Mouse (Mus musculus): Measurements from ENCODE around the gene Cd22. TPM values are rescaled to one million over a fixed set of nuclear protein-coding genes. Genes with fewer than 3 reads are reported as not detected.
"Not testable (repeated sequence)": the region's sequence is repeated elsewhere in the genome, so short reads cannot be mapped to it uniquely, and the experiment has no call there.

Cd22 gene
- polyA plus RNA-seq (2014; fragmentation: Nextera tagmentation; extraction: Ambion mirVana): not detected in 2 replicates

DNA sequence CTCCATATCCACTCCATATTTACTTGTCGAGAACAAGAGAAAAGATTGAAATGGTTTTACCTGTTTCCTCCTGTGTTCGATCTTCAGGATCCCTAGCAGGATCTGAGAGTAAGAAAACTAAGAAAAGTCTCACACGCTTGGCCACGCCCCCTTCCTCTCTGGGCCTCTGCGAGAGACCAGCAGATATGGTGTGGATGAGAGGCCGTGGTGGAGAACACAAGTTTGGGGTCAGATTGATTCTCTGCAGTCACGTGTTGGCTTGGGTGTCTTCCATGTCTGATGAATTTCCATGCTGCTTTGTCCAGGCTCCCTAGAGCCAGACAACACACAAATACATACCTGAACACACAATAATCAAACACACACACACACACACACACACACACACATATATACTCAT is at the start of gene Cd22:
TSS of gene Cd22 (minus strand) at position 167 of the 400 bp plus-strand sequence.
- no peak within 1 kb of the TSS for H3K27ac ChIP-seq (ENCODE audit: low read depth, low read length)
- no peaks in the 10 kb centered on the region for H3K9me3 ChIP-seq (ENCODE audit: control insufficient read depth, low read length)
- no peak within 1 kb of the TSS for H3K9ac ChIP-seq (ENCODE audit: low read depth, low read length)
- ATAC-seq (ENCODE audit: low FRiP score) (no peak), DNase-seq (ENCODE audit: low spot score) (no peak)
- no peaks in the 10 kb centered on the region for H3K36me3 ChIP-seq (ENCODE audit: control insufficient read depth, insufficient read depth, low read length)
- no peak within 1 kb of the TSS for H3K4me2 ChIP-seq (replicated peaks; ENCODE audit: low read depth, low read length)
- H3K4me1 ChIP-seq (replicated peaks; ENCODE audit: control insufficient read depth, insufficient read depth, low read length): no peaks in the 10 kb centered on the region
- 74% methylated on average over 7 of the region's 7 CpGs for WGBS
- no peaks in the 10 kb centered on the region for H3K27me3 ChIP-seq (ENCODE audit: control insufficient read depth, insufficient read depth, low read length)
- no peak within 1 kb of the TSS for H3K4me3 ChIP-seq (ENCODE audit: low read depth, low read length)

DNA sequence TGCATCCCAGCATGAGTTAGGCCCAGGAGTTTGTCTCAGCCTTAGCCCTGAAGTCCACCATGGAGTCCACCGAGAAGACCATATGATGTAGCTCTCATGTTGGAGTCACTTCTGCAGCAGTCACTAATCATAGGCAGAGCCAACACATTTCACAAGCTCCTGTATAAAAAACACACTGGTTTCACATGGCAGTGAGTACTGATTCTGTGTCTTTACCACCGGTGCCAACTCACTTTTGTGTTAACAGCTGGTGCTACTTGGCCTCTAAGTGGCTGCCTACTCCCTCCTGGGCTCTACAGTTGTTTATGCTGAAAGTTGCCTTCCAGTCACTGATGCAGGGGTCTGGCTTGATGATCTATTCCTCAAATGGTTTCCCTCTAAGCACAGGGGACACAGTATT is 44.4 kb upstream of the Cd22 start, which contains the start of gene Hamp2:
TSS of gene Hamp2 (minus strand) at position 101 of the 400 bp plus-strand sequence.
- not testable (repeated sequence) for H3K36me3 ChIP-seq (ENCODE audit: control insufficient read depth, insufficient read depth, low read length); H3K9me3 ChIP-seq (ENCODE audit: control insufficient read depth, low read length); DNase-seq (ENCODE audit: low spot score); H3K27me3 ChIP-seq (ENCODE audit: control insufficient read depth, insufficient read depth, low read length); H3K4me2 ChIP-seq (replicated peaks; ENCODE audit: low read depth, low read length); H3K9ac ChIP-seq (ENCODE audit: low read depth, low read length); H3K27ac ChIP-seq (ENCODE audit: low read depth, low read length); ATAC-seq (ENCODE audit: low FRiP score); H3K4me3 ChIP-seq (ENCODE audit: low read depth, low read length); H3K4me1 ChIP-seq (replicated peaks; ENCODE audit: control insufficient read depth, insufficient read depth, low read length)
- WGBS: 71% methylated on average over 2 of the region's 2 CpGs

DNA sequence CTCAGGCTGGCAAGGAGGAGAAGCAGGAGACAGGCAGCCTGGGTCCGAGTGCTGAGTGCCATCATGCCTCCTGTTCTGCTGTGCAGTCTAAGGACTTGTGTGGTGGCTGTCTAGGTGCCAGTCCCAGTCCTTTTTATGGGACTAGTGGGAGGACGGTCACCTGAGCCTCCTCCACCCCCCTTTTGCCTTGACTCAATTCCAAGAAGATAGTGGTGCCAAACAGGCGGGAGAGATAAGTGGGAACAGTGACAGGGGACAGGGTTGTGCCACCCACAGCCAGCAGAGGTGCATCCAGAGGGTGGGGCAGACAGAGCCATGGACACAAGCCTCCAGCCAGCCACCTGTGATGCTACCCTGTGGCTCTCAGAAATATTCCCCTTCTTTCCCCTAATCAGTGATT is 43.9 kb upstream of the Cd22 start:
- Histone ChIP-seq H3K4me3 (ENCODE audit: low read depth, low read length) (no peak overlapping the region), H3K36me3 (ENCODE audit: control insufficient read depth, insufficient read depth, low read length) (no peaks in the 10 kb centered on the region), H3K4me2 (replicated peaks; ENCODE audit: low read depth, low read length) (no peak overlapping the region), H3K4me1 (replicated peaks; ENCODE audit: control insufficient read depth, insufficient read depth, low read length) (no peaks in the 10 kb centered on the region), H3K27ac (ENCODE audit: low read depth, low read length) (no peak overlapping the region), H3K9me3 (ENCODE audit: control insufficient read depth, low read length) (no peaks in the 10 kb centered on the region), H3K27me3 (ENCODE audit: control insufficient read depth, insufficient read depth, low read length) (no peaks in the 10 kb centered on the region), H3K9ac (ENCODE audit: low read depth, low read length) (no peak overlapping the region)
- ATAC-seq (ENCODE audit: low FRiP score): no peak
- WGBS: 74% methylated on average over 3 of the region's 3 CpGs
- DNase-seq (ENCODE audit: low spot score): no peak

DNA sequence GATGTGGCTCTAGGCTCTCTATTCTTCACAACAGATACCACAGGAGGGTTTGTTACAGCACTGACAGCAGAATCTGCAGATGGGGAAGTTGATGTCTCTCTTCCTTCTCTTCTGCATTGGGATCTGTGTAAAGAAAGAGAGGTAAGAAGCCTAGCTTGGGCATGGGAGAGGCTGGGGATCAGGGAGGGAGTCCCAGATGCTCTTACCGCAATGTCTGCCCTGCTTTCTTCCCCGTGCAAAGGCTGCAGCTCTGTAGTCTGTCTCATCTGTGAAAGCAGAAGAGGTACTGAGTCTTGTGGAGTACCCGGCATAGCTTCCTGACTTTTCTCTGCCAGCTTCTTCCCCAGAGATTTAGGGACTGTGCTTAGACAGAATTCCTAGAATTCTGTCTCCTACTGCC is 42.3 kb upstream of the Cd22 start:
- not testable (repeated sequence) for H3K27me3 ChIP-seq (ENCODE audit: control insufficient read depth, insufficient read depth, low read length); H3K9ac ChIP-seq (ENCODE audit: low read depth, low read length); H3K4me3 ChIP-seq (ENCODE audit: low read depth, low read length); H3K27ac ChIP-seq (ENCODE audit: low read depth, low read length); H3K9me3 ChIP-seq (ENCODE audit: control insufficient read depth, low read length); DNase-seq (ENCODE audit: low spot score); H3K4me2 ChIP-seq (replicated peaks; ENCODE audit: low read depth, low read length); H3K36me3 ChIP-seq (ENCODE audit: control insufficient read depth, insufficient read depth, low read length); H3K4me1 ChIP-seq (replicated peaks; ENCODE audit: control insufficient read depth, insufficient read depth, low read length); ATAC-seq (ENCODE audit: low FRiP score)
- 40% methylated on average over 3 of the region's 3 CpGs for WGBS

DNA sequence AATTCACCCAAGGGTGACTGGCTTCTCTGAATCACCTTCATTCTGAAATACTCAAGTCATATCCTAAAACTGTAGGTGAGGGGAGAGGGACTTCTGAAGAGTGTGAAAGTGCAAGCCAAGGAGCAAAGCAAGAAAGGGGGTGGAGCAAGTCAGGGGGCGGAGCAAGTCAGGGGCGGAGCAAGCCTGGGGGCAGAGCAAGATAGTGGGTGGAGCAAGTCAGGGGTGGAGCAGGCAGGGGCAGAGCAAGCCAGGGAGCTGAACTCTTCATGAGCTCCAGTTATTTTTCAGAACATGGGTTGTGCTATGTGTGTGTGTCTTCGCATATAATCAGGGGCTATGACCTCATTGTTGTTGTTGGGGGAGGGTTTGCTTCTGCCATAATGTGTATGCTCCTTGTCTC is 40.1 kb upstream of the Cd22 start:
- no peak overlapping the region for H3K4me2 ChIP-seq (replicated peaks; ENCODE audit: low read depth, low read length)
- WGBS: 81% methylated on average over 3 of the region's 3 CpGs
- H3K27ac ChIP-seq (ENCODE audit: low read depth, low read length): no peak overlapping the region
- H3K36me3 ChIP-seq (ENCODE audit: control insufficient read depth, insufficient read depth, low read length): no peaks in the 10 kb centered on the region
- H3K27me3 ChIP-seq (ENCODE audit: control insufficient read depth, insufficient read depth, low read length): no peaks in the 10 kb centered on the region
- ATAC-seq (ENCODE audit: low FRiP score): no peak
- no peaks in the 10 kb centered on the region for H3K9me3 ChIP-seq (ENCODE audit: control insufficient read depth, low read length)
- H3K9ac ChIP-seq (ENCODE audit: low read depth, low read length): no peak overlapping the region
- no peaks in the 10 kb centered on the region for H3K4me1 ChIP-seq (replicated peaks; ENCODE audit: control insufficient read depth, insufficient read depth, low read length)
- no peak overlapping the region for H3K4me3 ChIP-seq (ENCODE audit: low read depth, low read length)
- DNase-seq (ENCODE audit: low spot score): no peak

DNA sequence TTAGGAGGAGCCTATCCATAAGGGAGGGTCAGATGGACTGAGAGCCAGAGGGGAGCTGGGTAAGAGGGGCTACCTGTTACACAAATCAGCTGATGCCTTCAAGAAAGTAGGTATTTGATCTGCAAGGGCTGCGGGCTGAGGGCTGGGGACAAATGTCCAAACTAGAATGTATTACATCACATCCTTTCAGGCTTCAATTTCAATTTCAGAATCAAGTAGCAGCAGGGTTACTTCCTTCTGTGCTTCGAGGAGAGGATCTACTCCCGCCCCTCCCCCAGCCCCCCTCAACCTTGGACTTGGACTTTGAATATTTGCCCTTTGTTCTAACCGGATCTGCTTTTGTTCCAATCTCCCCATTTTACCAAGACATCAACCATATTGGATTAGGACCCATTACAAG is 37.1 kb upstream of the Cd22 start:
- Histone ChIP-seq H3K27me3 (ENCODE audit: control insufficient read depth, insufficient read depth, low read length) (no peaks in the 10 kb centered on the region), H3K9ac (ENCODE audit: low read depth, low read length) (no peak overlapping the region), H3K36me3 (ENCODE audit: control insufficient read depth, insufficient read depth, low read length) (no peaks in the 10 kb centered on the region), H3K4me2 (replicated peaks; ENCODE audit: low read depth, low read length) (no peak overlapping the region), H3K27ac (ENCODE audit: low read depth, low read length) (no peak overlapping the region), H3K9me3 (ENCODE audit: control insufficient read depth, low read length) (no peaks in the 10 kb centered on the region), H3K4me3 (ENCODE audit: low read depth, low read length) (no peak overlapping the region), H3K4me1 (replicated peaks; ENCODE audit: control insufficient read depth, insufficient read depth, low read length) (no peaks in the 10 kb centered on the region)
- DNase-seq (ENCODE audit: low spot score) (no peak), ATAC-seq (ENCODE audit: low FRiP score) (no peak)
- 62% methylated on average over 4 of the region's 4 CpGs for WGBS

DNA sequence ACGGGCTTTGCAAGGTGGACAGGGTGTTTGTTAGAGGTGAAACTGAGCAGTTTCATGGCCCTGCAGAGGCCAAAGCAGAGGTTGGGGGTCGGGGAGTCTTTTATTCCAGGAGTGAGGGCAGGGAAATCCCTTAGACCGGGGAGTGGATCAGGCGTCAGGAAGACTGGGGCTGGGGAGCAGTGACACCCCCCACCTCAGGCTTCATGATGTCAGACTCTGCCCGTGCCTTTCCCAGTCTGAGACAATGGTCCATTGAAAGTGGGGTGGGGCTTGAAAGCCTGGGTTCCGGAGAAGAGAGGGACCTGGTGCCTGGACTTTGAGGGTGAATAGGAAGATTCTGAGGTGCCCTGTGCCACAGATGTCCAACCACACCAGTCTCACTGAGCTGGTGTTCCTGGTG is 36.6 kb upstream of the Cd22 start:
- no peaks in the 10 kb centered on the region for H3K27me3 ChIP-seq (ENCODE audit: control insufficient read depth, insufficient read depth, low read length)
- ATAC-seq (ENCODE audit: low FRiP score) (no peak), DNase-seq (ENCODE audit: low spot score) (no peak)
- H3K4me1 ChIP-seq (replicated peaks; ENCODE audit: control insufficient read depth, insufficient read depth, low read length): no peaks in the 10 kb centered on the region
- whole genome bisulfite sequencing: 33% methylated on average over 6 of the region's 6 CpGs
- H3K9ac ChIP-seq (ENCODE audit: low read depth, low read length): no peak overlapping the region
- H3K27ac ChIP-seq (ENCODE audit: low read depth, low read length): no peak overlapping the region
- no peaks in the 10 kb centered on the region for H3K36me3 ChIP-seq (ENCODE audit: control insufficient read depth, insufficient read depth, low read length)
- no peak overlapping the region for H3K4me2 ChIP-seq (replicated peaks; ENCODE audit: low read depth, low read length)
- H3K4me3 ChIP-seq (ENCODE audit: low read depth, low read length): no peak overlapping the region
- H3K9me3 ChIP-seq (ENCODE audit: control insufficient read depth, low read length): no peaks in the 10 kb centered on the region

DNA sequence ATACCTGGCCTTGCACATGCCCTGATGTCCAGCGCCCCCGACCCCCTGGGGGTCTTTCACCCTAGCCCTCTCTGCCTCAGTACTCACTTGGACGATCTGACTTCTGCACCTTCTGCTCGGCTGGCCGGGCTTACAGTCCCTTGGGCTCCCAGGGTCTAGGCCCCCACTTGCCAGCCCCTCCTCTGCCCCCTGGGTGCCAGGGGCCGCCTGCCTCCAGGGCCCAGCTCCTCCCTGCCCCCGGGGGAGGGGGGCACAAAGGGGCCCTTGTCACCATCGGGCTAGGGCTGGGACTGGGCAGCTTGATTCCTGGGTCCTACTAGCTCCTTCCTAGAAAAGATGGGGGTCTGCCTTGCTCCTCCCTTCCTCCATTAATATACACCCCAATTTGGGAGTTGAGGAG is 34.6 kb upstream of the Cd22 start, which contains the start of gene Mag:
TSS of gene Mag (minus strand) at position 142 of the 400 bp plus-strand sequence.
- H3K9me3 ChIP-seq (ENCODE audit: control insufficient read depth, low read length): no peaks in the 10 kb centered on the region
- DNase-seq (ENCODE audit: low spot score) (no peak), ATAC-seq (ENCODE audit: low FRiP score) (no peak)
- H3K27me3 ChIP-seq (ENCODE audit: control insufficient read depth, insufficient read depth, low read length): no peaks in the 10 kb centered on the region
- WGBS: 78% methylated on average over 8 of the region's 8 CpGs
- no peak within 1 kb of the TSS for H3K4me3 ChIP-seq (ENCODE audit: low read depth, low read length)
- H3K27ac ChIP-seq (ENCODE audit: low read depth, low read length): no peak within 1 kb of the TSS
- H3K9ac ChIP-seq (ENCODE audit: low read depth, low read length): no peak within 1 kb of the TSS
- no peak within 1 kb of the TSS for H3K4me2 ChIP-seq (replicated peaks; ENCODE audit: low read depth, low read length)
- H3K4me1 ChIP-seq (replicated peaks; ENCODE audit: control insufficient read depth, insufficient read depth, low read length): no peaks in the 10 kb centered on the region
- H3K36me3 ChIP-seq (ENCODE audit: control insufficient read depth, insufficient read depth, low read length): no peaks in the 10 kb centered on the region

DNA sequence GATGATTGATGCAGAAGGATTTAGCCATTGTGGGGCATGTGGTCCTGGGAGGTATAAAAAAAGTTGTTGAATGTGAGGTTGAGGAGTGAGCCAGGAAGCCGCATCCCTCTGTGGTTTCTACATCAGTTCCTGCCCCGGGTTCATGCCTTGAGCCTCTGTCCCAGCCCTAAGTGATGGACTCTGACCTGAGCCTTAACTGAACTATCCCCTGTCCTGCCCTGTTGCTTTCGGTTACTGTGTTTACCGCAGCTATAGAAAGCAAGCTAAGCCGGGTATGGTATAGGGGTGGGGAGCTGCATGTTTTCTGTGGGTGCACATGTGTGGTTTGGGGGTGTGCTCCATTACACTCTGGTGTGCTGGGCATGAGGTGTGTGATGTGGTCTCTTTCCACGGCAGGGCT is 29.6 kb upstream of the Cd22 start:
- no peak overlapping the region for H3K4me3 ChIP-seq (ENCODE audit: low read depth, low read length)
- WGBS: 83% methylated on average over 6 of the region's 6 CpGs
- no peak overlapping the region for H3K9ac ChIP-seq (ENCODE audit: low read depth, low read length)
- no peak overlapping the region for H3K27ac ChIP-seq (ENCODE audit: low read depth, low read length)
- H3K4me1 ChIP-seq (replicated peaks; ENCODE audit: control insufficient read depth, insufficient read depth, low read length): no peaks in the 10 kb centered on the region; the same call in 1 of the 2 replicates
- ATAC-seq (ENCODE audit: low FRiP score): no peak
- H3K4me2 ChIP-seq (replicated peaks; ENCODE audit: low read depth, low read length): no peak overlapping the region
- no peak for DNase-seq (ENCODE audit: low spot score)
- no peaks in the 10 kb centered on the region for H3K36me3 ChIP-seq (ENCODE audit: control insufficient read depth, insufficient read depth, low read length)
- H3K9me3 ChIP-seq (ENCODE audit: control insufficient read depth, low read length): no peaks in the 10 kb centered on the region
- H3K27me3 ChIP-seq (ENCODE audit: control insufficient read depth, insufficient read depth, low read length): no peaks in the 10 kb centered on the region; the same call in 1 of the 2 replicates
